Comparison of ENCODE assay signal across 8 mouse cellular contexts in genomic region chr14:18270529-18271441, GRCm38 (mm10). TPM values are rescaled to one million over a fixed set of nuclear protein-coding genes. Genes with fewer than 3 reads are reported as not detected.
DNase-seq lines count a peak whose midpoint lies in the region; ATAC-seq lines count a peak whose summit lies in the region.

Gene Nkiras1 (plus strand): TSS chr14:18271136.
Gene Rpl15 (minus strand): TSS chr14:18271391.

- ATAC-seq in hindbrain, embryonic 14.5 days (ENCODE audit: low FRiP score) = peak; percentile 99

- WGBS in hindbrain, embryonic 14.5 days = under 1% methylated on average over 78 of the region's 78 CpGs

- H3K4me1 ChIP-seq in hindbrain, embryonic 14.5 days (replicated peaks; ENCODE audit: control insufficient read depth, insufficient read depth, low read length) = peaks cover 24% of the 10 kb centered on the region

- peak within 1 kb of the TSS; percentile 91 for H3K4me2 ChIP-seq in hindbrain, embryonic 14.5 days (replicated peaks)

- H3K4me3 ChIP-seq in hindbrain, embryonic 14.5 days (replicated peaks; ENCODE audit: low read length) = peak within 1 kb of the TSS; percentile 71

- peak; percentile 99 for DNase-seq in R1 (ENCODE audit: low read depth, low spot score)
- peak; percentile 98 to 99 for DNase-seq in cerebellum, postnatal 25 days
- DNase-seq in frontal cortex, postnatal 25 days (ENCODE audit: low spot score in 2 of 2) = peak; percentile 92 to 98
- peak; percentile 97 for DNase-seq in hindbrain, embryonic 14.5 days (ENCODE audit: low spot score)
- peak; percentile 97 to 99 for DNase-seq in layer of hippocampus, postnatal 36 days
- DNase-seq in lung, postnatal 36 days = peak; percentile 100
- DNase-seq in retina, postnatal 1 day = peak; percentile 99
- peak; percentile 95 to 99 for DNase-seq in urinary bladder, adult 18-20 months (ENCODE audit: low spot score in 2 of 2)

- no peaks in the 10 kb centered on the region for H3K9me3 ChIP-seq in hindbrain, embryonic 14.5 days (ENCODE audit: control insufficient read depth, low read length)

- peaks cover 23% of the 10 kb centered on the region for H3K36me3 ChIP-seq in hindbrain, embryonic 14.5 days (replicated peaks; ENCODE audit: control insufficient read depth, insufficient read depth)

- H3K27ac ChIP-seq in hindbrain, embryonic 14.5 days = peak within 1 kb of the TSS; percentile 88

- peak within 1 kb of the TSS; percentile 97 for H3K9ac ChIP-seq in hindbrain, embryonic 14.5 days

- H3K27me3 ChIP-seq in hindbrain, embryonic 14.5 days (ENCODE audit: control insufficient read depth, insufficient read depth, low read length) = no peaks in the 10 kb centered on the region

RNA-seq across cellular contexts. Expression of gene Nkiras1, which starts in this region (rescaled TPM):
- 50.8 and 53.5 TPM in 2 replicates for polyA plus RNA-seq in hindbrain, embryonic 14.5 days (2014; fragmentation: Nextera tagmentation; extraction: Ambion mirVana)
- total RNA-seq in layer of hippocampus, postnatal 36 days (2021) = 10 to 100 TPM; 85.9 to 86.4 TPM

RNA-seq across cellular contexts. Expression of gene Rpl15, which starts in this region (rescaled TPM):
- 332 and 348 TPM in 2 replicates for polyA plus RNA-seq in hindbrain, embryonic 14.5 days (2014; fragmentation: Nextera tagmentation; extraction: Ambion mirVana)
- total RNA-seq in layer of hippocampus, postnatal 36 days (2021) = 100 to 1,000 TPM; 390 to 394 TPM

Comparison
In these comparisons a context has a peak if more than half of its experiments do, and no peak if none do; other contexts are left out.
1. Peak in every context shown above with its lines: DNase-seq, ATAC-seq, H3K4me3 ChIP-seq and H3K27ac ChIP-seq.